Mouse (Mus musculus) erythroblast, embryonic 14.5 days (primary cell): ENCODE results near the gene Cpa4.

ENCODE experiments used
- GATA1 ChIP-seq: IDR thresholded peaks from 2 replicates; pipeline ENCODE4 v1.6.1; 2012; ENCODE audit warnings: low read length, inconsistent platforms, mixed read lengths
- TAL1 ChIP-seq: IDR thresholded peaks from 3 replicates; pipeline ENCODE4 v1.6.1; 2012; ENCODE audit warnings: low read length, inconsistent platforms, mixed read lengths

DNA sequence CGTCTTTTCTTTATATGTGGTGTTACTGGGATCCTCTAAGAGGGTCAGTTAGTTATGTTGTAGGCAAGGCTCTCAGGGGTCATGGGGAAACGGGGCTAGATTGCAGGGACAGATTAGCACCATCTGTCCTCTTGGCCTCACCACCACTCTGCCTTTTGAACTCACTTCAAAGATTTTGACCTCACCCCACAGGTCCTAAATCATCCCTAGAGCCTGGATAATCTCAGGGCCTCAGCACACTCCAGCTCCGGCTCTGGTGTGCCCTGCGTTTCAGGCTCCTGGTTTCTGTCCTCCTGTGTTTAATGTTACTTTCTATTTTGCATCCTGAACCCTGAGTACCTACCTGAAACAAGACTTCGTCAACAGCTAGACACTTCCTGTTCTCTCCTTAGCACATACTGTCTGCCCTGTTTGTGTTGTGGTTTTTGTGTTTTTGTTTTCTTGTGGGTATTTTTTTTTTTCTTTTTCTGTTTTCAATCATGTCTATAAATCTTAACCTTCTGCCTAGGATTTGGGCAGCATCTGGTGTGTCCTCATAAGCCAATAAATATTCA is 23.8 kb downstream of the Cpa4 start:
- TF ChIP-seq TAL1 = no peak
- 0 out of 2 replicates have a peak, but pooled peaks have one; percentile 26 for TF ChIP-seq GATA1
